Mouse (Mus musculus) kidney, postnatal 0 days (tissue): ENCODE results near the gene Lcp2. TPM values are rescaled to one million over a fixed set of nuclear protein-coding genes. Genes with fewer than 3 reads are reported as not detected.

Experiments used
- ATAC-seq: fragments of 200-750 bp; cut with Nextera tagmentation; replicated peaks from 2 replicates; pipeline ENCODE4 v1.8.0; 2017; ENCODE audit warnings: low read depth, moderate number of reproducible peaks, moderate TSS enrichment, moderate library complexity; ENCODE audit not compliant: low FRiP score
- DNase-seq: peaks from one replicate; pipeline ENCODE4 v3.0.0-alpha.2; 2016; ENCODE audit warnings: low spot score
- H3K27ac ChIP-seq: fragments of 300-500 bp; sonication (generic); 2 replicates; pipeline ENCODE4 v1.5.1; 2014; ENCODE audit warnings: mild to moderate bottlenecking
- H3K27me3 ChIP-seq: fragments of 300-500 bp; sonication (generic); 2 replicates; pipeline ENCODE4 v1.6.1; 2014; ENCODE audit warnings: low read length, mixed read lengths; ENCODE audit not compliant: insufficient read depth
- H3K36me3 ChIP-seq: fragments of 300-500 bp; sonication (generic); 2 replicates; pipeline ENCODE4 v1.6.1; 2014; ENCODE audit warnings: low read length, mixed read lengths; ENCODE audit not compliant: insufficient read depth
- H3K4me1 ChIP-seq: fragments of 300-500 bp; sonication (generic); replicated peaks from 2 replicates; pipeline ENCODE4 v1.6.1; 2014; ENCODE audit warnings: antibody characterized with exemption, low read length, mixed read lengths; ENCODE audit not compliant: insufficient read depth
- H3K4me2 ChIP-seq: fragments of 300-500 bp; sonication (generic); 2 replicates; pipeline ENCODE4 v1.6.1; 2014; ENCODE audit warnings: mild to moderate bottlenecking, low read length, moderate library complexity, mixed read lengths
- H3K4me3 ChIP-seq: fragments of 300-500 bp; sonication (generic); replicated peaks from 2 replicates; pipeline ENCODE4 v1.5.1; 2014; ENCODE audit warnings: low read depth, low read length
- H3K9ac ChIP-seq: fragments of 300-500 bp; sonication (generic); 2 replicates; pipeline ENCODE4 v1.6.1; 2014; ENCODE audit warnings: low read depth, low read length
- H3K9me3 ChIP-seq: fragments of 300-500 bp; sonication (generic); replicated peaks from 2 replicates; pipeline ENCODE4 v1.6.1; 2016; ENCODE audit warnings: low read length, inconsistent platforms, mixed read lengths
- CTCF ChIP-seq: IDR thresholded peaks from 2 replicates; pipeline ENCODE4 v1.5.1; 2016; ENCODE audit warnings: antibody characterized with exemption, low read depth, mild to moderate bottlenecking, moderate library complexity
- WGBS: fragments of 180-500 bp; shearing (Covaris S2); extraction: QIAGEN DNeasy Blood & Tissue Kit; methylation state at CpG from one replicate; pipeline ENCODE4 v1.1.7; 2014; 5-methylcytosine and 5-hydroxymethylcytosine counted together
- polyA plus RNA-seq: library from polyadenylated mRNA; unstranded; fragments of >200 nt; fragmentation: Nextera tagmentation; extraction: Ambion mirVana; gene quantifications from 2 replicates; pipeline ENCODE4 v1.2.1, GENCODE M21; 2015

Gene Lcp2
- polyA plus RNA-seq, 1 experiment from 2014 or later: 1.7 TPM

GRCm38 (mm10) chr11:34053031-34053818 lies 6.5 kb downstream of the Lcp2 start:
- 82% methylated on average over 6 of the region's 6 CpGs for WGBS
- ATAC-seq (no peak), DNase-seq (no peak)
- H3K4me1 ChIP-seq: no peaks in the 10 kb centered on the region
- no peaks in the 10 kb centered on the region for H3K9me3 ChIP-seq
- no peak overlapping the region for H3K9ac ChIP-seq
- no peak overlapping the region for H3K27ac ChIP-seq
- H3K27me3 ChIP-seq: no peaks in the 10 kb centered on the region
- no peak overlapping the region for H3K4me2 ChIP-seq
- H3K4me3 ChIP-seq: no peak overlapping the region
- no peaks in the 10 kb centered on the region for H3K36me3 ChIP-seq
- TF ChIP-seq CTCF: no peak

- Histone ChIP-seq H3K27ac (no peak overlapping the region), H3K4me3 (no peak overlapping the region), H3K36me3 (no peaks in the 10 kb centered on the region), H3K9me3 (no peaks in the 10 kb centered on the region), H3K4me1 (no peaks in the 10 kb centered on the region), H3K9ac (no peak overlapping the region), H3K4me2 (no peak overlapping the region), H3K27me3 (no peaks in the 10 kb centered on the region)
- 76% methylated on average over 7 of the region's 7 CpGs for WGBS
- no peak for TF ChIP-seq CTCF
- DNase-seq: no peak
- ATAC-seq: no peak
Observed at GRCm38 (mm10) chr11:34054031-34054727, 7.5 kb downstream of the Lcp2 start.

GRCm38 (mm10) chr11:34056715-34057114 lies 10.0 kb downstream of the Lcp2 start:
- H3K4me3 ChIP-seq: no peak overlapping the region
- H3K27me3 ChIP-seq: no peaks in the 10 kb centered on the region
- no peaks in the 10 kb centered on the region for H3K36me3 ChIP-seq
- TF ChIP-seq CTCF: no peak
- ATAC-seq: no peak
- no peak overlapping the region for H3K27ac ChIP-seq
- H3K9me3 ChIP-seq: no peaks in the 10 kb centered on the region
- no peak overlapping the region for H3K4me2 ChIP-seq
- no peaks in the 10 kb centered on the region for H3K4me1 ChIP-seq
- H3K9ac ChIP-seq: no peak overlapping the region
- DNase-seq: no peak
- WGBS: 92% methylated on average over 1 of the region's 1 CpGs

GRCm38 (mm10) chr11:34058332-34058731 lies 11.6 kb downstream of the Lcp2 start:
- Histone ChIP-seq H3K27ac (no peak overlapping the region), H3K36me3 (no peaks in the 10 kb centered on the region), H3K4me2 (no peak overlapping the region), H3K9ac (no peak overlapping the region), H3K27me3 (no peaks in the 10 kb centered on the region), H3K4me3 (no peak overlapping the region), H3K4me1 (no peaks in the 10 kb centered on the region), H3K9me3 (no peaks in the 10 kb centered on the region)
- ATAC-seq: no peak
- TF ChIP-seq CTCF: no peak
- no peak for DNase-seq

- WGBS: 92% methylated on average over 6 of the region's 6 CpGs
- ATAC-seq (no peak), DNase-seq (no peak)
- H3K4me1 ChIP-seq: no peaks in the 10 kb centered on the region
- no peak for TF ChIP-seq CTCF
- no peak overlapping the region for H3K9ac ChIP-seq
- no peaks in the 10 kb centered on the region for H3K27me3 ChIP-seq
- H3K9me3 ChIP-seq: no peaks in the 10 kb centered on the region
- H3K27ac ChIP-seq: no peak overlapping the region
- H3K36me3 ChIP-seq: no peaks in the 10 kb centered on the region
- H3K4me3 ChIP-seq: no peak overlapping the region
- no peak overlapping the region for H3K4me2 ChIP-seq
Observed at GRCm38 (mm10) chr11:34058960-34059359, 12.2 kb downstream of the Lcp2 start.

- Histone ChIP-seq H3K4me3 (no peak overlapping the region), H3K4me1 (no peaks in the 10 kb centered on the region), H3K9me3 (no peaks in the 10 kb centered on the region), H3K27me3 (no peaks in the 10 kb centered on the region), H3K9ac (no peak overlapping the region), H3K4me2 (no peak overlapping the region), H3K36me3 (no peaks in the 10 kb centered on the region), H3K27ac (no peak overlapping the region)
- TF ChIP-seq CTCF: no peak
- WGBS: 81% methylated on average over 6 of the region's 6 CpGs
- no peak for ATAC-seq
- no peak for DNase-seq
Observed at GRCm38 (mm10) chr11:34061740-34062139, 15.0 kb downstream of the Lcp2 start.
